Mouse (Mus musculus) liver, embryonic 12.5 days (tissue): Measurements from ENCODE around the gene Il17c. TPM values are rescaled to one million over a fixed set of nuclear protein-coding genes. Genes with fewer than 3 reads are reported as not detected.
A peak's percentile ranks its signal among the peaks of the same experiment; 100 is the strongest.

Source experiments
- ATAC-seq: fragments of 200-750 bp; cut with Nextera tagmentation; 2 replicates; pipeline ENCODE4 v1.8.0; 2017; ENCODE audit warnings: moderate number of reproducible peaks, mild to moderate bottlenecking, moderate library complexity
- H3K27ac ChIP-seq: fragments of 300-500 bp; sonication (generic); 2 replicates; pipeline ENCODE4 v1.5.1; 2016; ENCODE audit warnings: mild to moderate bottlenecking
- H3K27me3 ChIP-seq: fragments of 300-500 bp; sonication (generic); replicated peaks from 2 replicates; pipeline ENCODE4 v1.6.1; 2016; ENCODE audit warnings: mild to moderate bottlenecking, moderate library complexity
- H3K36me3 ChIP-seq: fragments of 300-500 bp; sonication (generic); 2 replicates; pipeline ENCODE4 v1.6.1; 2016; ENCODE audit warnings: mild to moderate bottlenecking, moderate library complexity
- H3K4me1 ChIP-seq: fragments of 300-500 bp; sonication (generic); 2 replicates; pipeline ENCODE4 v1.6.1; 2016
- H3K4me2 ChIP-seq: fragments of 300-500 bp; sonication (generic); 2 replicates; pipeline ENCODE4 v1.6.1; 2016; ENCODE audit warnings: mild to moderate bottlenecking, moderate library complexity
- H3K4me3 ChIP-seq: fragments of 300-500 bp; sonication (generic); 2 replicates; pipeline ENCODE4 v1.5.1; 2016; ENCODE audit warnings: mild to moderate bottlenecking, moderate library complexity
- H3K9ac ChIP-seq: fragments of 300-500 bp; sonication (generic); 2 replicates; pipeline ENCODE4 v1.6.1; 2016; ENCODE audit warnings: mild to moderate bottlenecking, moderate library complexity
- H3K9me3 ChIP-seq: fragments of 300-500 bp; sonication (generic); replicated peaks from 2 replicates; pipeline ENCODE4 v1.6.1; 2016; ENCODE audit warnings: mild to moderate bottlenecking, moderate library complexity
- WGBS: fragments of 180-500 bp; shearing (Covaris S2); methylation state at CpG from one replicate; pipeline ENCODE4 v1.1.7; 2016; ENCODE audit not compliant: insufficient replicate concordance; 5-methylcytosine and 5-hydroxymethylcytosine counted together
- polyA plus RNA-seq: library from polyadenylated mRNA; unstranded; fragments of >200 nt; fragmentation: Nextera tagmentation; extraction: Ambion mirVana; gene quantifications from 2 replicates; pipeline ENCODE4 v1.2.1, GENCODE M21; 2016

The Il17c gene
- polyA plus RNA-seq, 1 experiment from 2014 or later = not detected

- H3K36me3 ChIP-seq = peaks cover 40% of the 10 kb centered on the region
- H3K9me3 ChIP-seq = 0 out of 2 replicates have a peak, but pooled peaks cover 3% of the 10 kb centered on the region
- peak within 1 kb of the TSS; percentile 68 for H3K27ac ChIP-seq
- H3K4me2 ChIP-seq = peak within 1 kb of the TSS; percentile 90
- H3K4me3 ChIP-seq = peak within 1 kb of the TSS; percentile 63
- 1% methylated on average over 45 of the region's 45 CpGs for WGBS
- H3K9ac ChIP-seq = peak within 1 kb of the TSS; percentile 67
- H3K27me3 ChIP-seq = peaks cover 3% of the 10 kb centered on the region; the same call in 1 of the 2 replicates
- peaks cover 42% of the 10 kb centered on the region for H3K4me1 ChIP-seq
- ATAC-seq = peak; percentile 75
Observed at GRCm38 (mm10) chr8:122432443-122433268, 10.8 kb downstream of the Il17c start, which contains the start of gene Cyba. Gene Cyba, minus strand, starts transcription at chr8:122432930.

- H3K9ac ChIP-seq = no peak overlapping the region
Observed at GRCm38 (mm10) chr8:122433269-122433905, 11.6 kb downstream of the Il17c start.

DNA sequence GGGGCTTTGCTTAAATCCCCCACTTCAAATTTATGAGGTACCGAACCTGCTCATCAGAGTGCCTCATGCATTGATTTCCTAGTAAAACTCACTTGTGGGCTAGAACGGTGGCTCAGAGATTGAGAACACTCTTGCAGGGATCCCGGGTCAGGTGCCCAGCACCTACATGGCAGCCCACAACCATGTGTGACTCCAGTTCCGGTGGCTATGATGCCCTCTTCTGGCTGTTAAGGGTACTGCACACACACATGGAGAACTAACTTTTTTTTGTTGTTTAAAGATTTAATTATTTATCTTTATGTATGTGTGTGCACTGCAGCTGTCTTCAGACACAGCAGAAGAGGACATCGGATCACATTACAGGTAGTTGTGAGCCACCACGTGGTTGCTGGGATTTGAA, 13.6 kb downstream of the Il17c start:
- H3K9ac ChIP-seq = no peak overlapping the region
- 80% methylated on average over 6 of the region's 6 CpGs for WGBS
- 0 out of 2 replicates have a peak, but pooled peaks cover 3% of the 10 kb centered on the region for H3K9me3 ChIP-seq
- no peak for ATAC-seq
- H3K36me3 ChIP-seq = peaks cover 48% of the 10 kb centered on the region
- no peak overlapping the region for H3K4me3 ChIP-seq
- H3K27me3 ChIP-seq = peaks cover 3% of the 10 kb centered on the region; the same call in 1 of the 2 replicates
- H3K4me1 ChIP-seq = peaks cover 50% of the 10 kb centered on the region
- H3K27ac ChIP-seq = no peak overlapping the region
- no peak overlapping the region for H3K4me2 ChIP-seq

More at GRCm38 (mm10) chr8:122433269-122433905, 11.6 kb downstream of the Il17c start:
- Histone ChIP-seq H3K27me3 (peaks cover 3% of the 10 kb centered on the region; the same call in 1 of the 2 replicates), H3K4me3 (no peak overlapping the region), H3K4me2 (peak overlapping the region; percentile 90), H3K36me3 (peaks cover 40% of the 10 kb centered on the region), H3K4me1 (peaks cover 49% of the 10 kb centered on the region), H3K9me3 (0 out of 2 replicates have a peak, but pooled peaks cover 3% of the 10 kb centered on the region), H3K27ac (0 out of 2 replicates have a peak overlapping the region, but pooled peaks have one; percentile 68)
- ATAC-seq = peak; percentile 30; the same call in 1 of the 2 replicates
- 57% methylated on average over 11 of the region's 11 CpGs for WGBS

DNA sequence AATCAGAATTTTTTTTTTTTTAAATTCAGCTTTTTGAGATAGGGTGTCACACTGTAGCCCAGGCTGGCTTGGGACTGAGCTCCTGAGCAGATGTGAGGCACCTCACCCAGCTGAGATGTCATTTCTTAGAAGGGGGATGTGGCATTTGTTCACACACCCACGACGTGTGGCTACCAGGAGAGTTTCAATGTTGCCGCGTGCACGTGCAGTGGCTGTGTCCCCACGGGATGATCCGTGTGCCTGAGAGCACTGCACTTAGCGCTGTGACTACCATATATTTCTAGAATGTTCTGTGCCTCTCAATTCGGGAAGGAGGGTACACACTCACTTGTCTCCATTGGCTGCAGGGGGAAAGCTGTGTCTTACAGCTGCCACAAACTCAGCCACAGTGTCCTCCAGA, 14.3 kb downstream of the Il17c start:
- no peak overlapping the region for H3K4me3 ChIP-seq
- H3K9me3 ChIP-seq = 0 out of 2 replicates have a peak, but pooled peaks cover 3% of the 10 kb centered on the region
- peaks cover 3% of the 10 kb centered on the region; the same call in 1 of the 2 replicates for H3K27me3 ChIP-seq
- ATAC-seq = no peak
- H3K36me3 ChIP-seq = peaks cover 48% of the 10 kb centered on the region
- H3K4me1 ChIP-seq = peaks cover 42% of the 10 kb centered on the region
- H3K9ac ChIP-seq = no peak overlapping the region
- 0 out of 2 replicates have a peak overlapping the region, but pooled peaks have one; percentile 5 for H3K27ac ChIP-seq
- WGBS = 85% methylated on average over 9 of the region's 9 CpGs
- no peak overlapping the region for H3K4me2 ChIP-seq

GRCm38 (mm10) chr8:122436586-122437125, 14.8 kb downstream of the Il17c start:
- Histone ChIP-seq H3K9ac (no peak overlapping the region), H3K4me1 (peaks cover 37% of the 10 kb centered on the region), H3K27me3 (peaks cover 3% of the 10 kb centered on the region; the same call in 1 of the 2 replicates), H3K4me2 (no peak overlapping the region), H3K4me3 (no peak overlapping the region), H3K9me3 (0 out of 2 replicates have a peak, but pooled peaks cover 3% of the 10 kb centered on the region), H3K36me3 (peaks cover 48% of the 10 kb centered on the region), H3K27ac (0 out of 2 replicates have a peak overlapping the region, but pooled peaks have one; percentile 5)
- no peak for ATAC-seq
- 70% methylated on average over 20 of the region's 20 CpGs for WGBS

- 0 out of 2 replicates have a peak, but pooled peaks cover 3% of the 10 kb centered on the region for H3K27me3 ChIP-seq
- 0 out of 2 replicates have a peak overlapping the region, but pooled peaks have one; percentile 20 for H3K9ac ChIP-seq
- 0 out of 2 replicates have a peak, but pooled peaks cover 3% of the 10 kb centered on the region for H3K9me3 ChIP-seq
- H3K27ac ChIP-seq = 0 out of 2 replicates have a peak overlapping the region, but pooled peaks have one; percentile 45
- H3K36me3 ChIP-seq = peaks cover 48% of the 10 kb centered on the region
- H3K4me1 ChIP-seq = peaks cover 33% of the 10 kb centered on the region
- 77% methylated on average over 13 of the region's 13 CpGs for WGBS
- H3K4me2 ChIP-seq = no peak overlapping the region
- H3K4me3 ChIP-seq = no peak overlapping the region
- no peak for ATAC-seq
Observed at GRCm38 (mm10) chr8:122437708-122438331, 16.0 kb downstream of the Il17c start.

DNA sequence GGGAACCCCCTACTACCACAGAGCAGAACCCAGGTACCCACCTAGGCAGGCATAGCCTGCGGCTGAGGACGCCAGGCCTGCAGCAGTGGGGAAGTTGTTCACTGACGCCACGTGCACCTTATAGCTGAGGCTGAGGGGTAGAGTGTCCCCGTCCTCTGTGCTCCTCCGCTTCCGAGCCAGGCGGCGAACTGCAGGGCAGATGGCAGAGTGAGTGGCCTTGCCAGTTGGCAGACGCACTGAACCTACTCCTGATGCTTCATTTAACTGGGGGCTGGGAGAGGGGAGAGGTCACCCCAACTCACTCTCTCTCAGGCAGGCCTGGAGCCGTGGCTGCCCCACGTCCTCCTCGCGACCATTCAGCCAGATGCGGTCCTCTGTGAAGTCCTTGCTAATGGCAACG, 17.5 kb downstream of the Il17c start:
- H3K27ac ChIP-seq = no peak overlapping the region
- no peak for ATAC-seq
- no peak overlapping the region for H3K9ac ChIP-seq
- no peak overlapping the region for H3K4me2 ChIP-seq
- H3K4me1 ChIP-seq = peaks cover 32% of the 10 kb centered on the region
- WGBS = 89% methylated on average over 16 of the region's 16 CpGs
- H3K36me3 ChIP-seq = peaks cover 39% of the 10 kb centered on the region
- no peak overlapping the region for H3K4me3 ChIP-seq
- 0 out of 2 replicates have a peak, but pooled peaks cover 3% of the 10 kb centered on the region for H3K9me3 ChIP-seq
- 0 out of 2 replicates have a peak, but pooled peaks cover 3% of the 10 kb centered on the region for H3K27me3 ChIP-seq

- no peak overlapping the region for H3K4me3 ChIP-seq
- H3K9ac ChIP-seq = no peak overlapping the region
- peaks cover 44% of the 10 kb centered on the region for H3K4me1 ChIP-seq
- H3K4me2 ChIP-seq = no peak overlapping the region
- no peak for ATAC-seq
- WGBS = 81% methylated on average over 1 of the region's 1 CpGs
- H3K36me3 ChIP-seq = peaks cover 20% of the 10 kb centered on the region
- H3K27ac ChIP-seq = no peak overlapping the region
- no peaks in the 10 kb centered on the region for H3K9me3 ChIP-seq
- 0 out of 2 replicates have a peak, but pooled peaks cover 3% of the 10 kb centered on the region for H3K27me3 ChIP-seq
Observed at GRCm38 (mm10) chr8:122441326-122441725, 19.5 kb downstream of the Il17c start.

DNA sequence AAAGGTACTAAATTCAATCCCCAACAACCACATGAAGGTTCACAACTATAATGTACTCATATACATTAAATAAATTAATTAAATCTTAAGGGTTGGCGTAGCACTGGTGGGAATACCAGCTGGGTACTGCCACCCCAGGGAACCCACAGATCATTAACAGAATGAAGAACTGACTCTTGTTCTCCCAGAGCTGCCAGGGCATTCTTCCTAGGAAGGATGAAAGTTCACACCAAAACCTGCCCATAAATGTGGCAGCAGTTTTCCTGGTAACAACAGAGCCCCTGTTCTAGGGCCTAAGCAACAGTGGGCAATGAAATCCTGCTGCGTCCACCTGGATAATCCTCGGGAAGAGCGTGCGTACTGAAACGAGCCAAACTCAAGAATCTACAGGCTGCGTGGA, 20.5 kb downstream of the Il17c start:
- H3K27ac ChIP-seq = 0 out of 2 replicates have a peak overlapping the region, but pooled peaks have one; percentile 69

DNA sequence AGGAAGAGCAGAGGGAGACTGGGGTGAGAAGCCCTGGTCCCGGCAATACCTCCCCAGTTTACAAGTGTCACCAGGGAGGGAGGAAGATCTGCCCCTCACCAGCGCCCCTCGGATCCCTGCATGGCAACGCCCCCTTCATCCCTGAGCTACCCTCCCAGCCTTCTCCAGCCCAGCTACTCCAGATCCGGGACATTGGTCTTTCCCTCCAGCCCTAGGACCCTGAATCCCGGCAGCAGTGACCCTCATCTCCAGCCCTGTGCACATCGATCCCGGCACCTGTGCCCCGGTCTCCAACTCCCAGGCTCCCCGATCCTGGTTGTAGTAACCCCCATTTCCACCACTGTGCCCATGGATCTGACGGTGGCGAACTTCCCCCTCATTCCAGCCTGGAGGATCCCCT, 21.0 kb downstream of the Il17c start:
- H3K4me3 ChIP-seq = peak overlapping the region; percentile 71
- H3K9ac ChIP-seq = peak overlapping the region; percentile 71
- peak overlapping the region; percentile 95 for H3K4me2 ChIP-seq
- H3K27ac ChIP-seq = peak overlapping the region; percentile 69
- ATAC-seq = peak; percentile 0; the same call in 1 of the 2 replicates
- H3K36me3 ChIP-seq = peaks cover 8% of the 10 kb centered on the region
- peaks cover 41% of the 10 kb centered on the region for H3K4me1 ChIP-seq
- peaks cover 17% of the 10 kb centered on the region for H3K27me3 ChIP-seq
- 2% methylated on average over 12 of the region's 12 CpGs for WGBS
- H3K9me3 ChIP-seq = no peaks in the 10 kb centered on the region

More for the DNA sequence above, 20.5 kb downstream of the Il17c start:
- Histone ChIP-seq H3K4me1 (peaks cover 44% of the 10 kb centered on the region), H3K9ac (peak overlapping the region; percentile 71), H3K9me3 (no peaks in the 10 kb centered on the region), H3K36me3 (peaks cover 10% of the 10 kb centered on the region), H3K4me2 (peak overlapping the region; percentile 95), H3K27me3 (peaks cover 13% of the 10 kb centered on the region; the same call in 1 of the 2 replicates), H3K4me3 (peak overlapping the region; percentile 71)
- WGBS = 49% methylated on average over 7 of the region's 7 CpGs
- no peak for ATAC-seq
